Mouse (Mus musculus) lung, adult 18-20 months (tissue): ENCODE measurements at regions not wholly inside any gene's neighbourhood (a gene's known extent, or its start where the extent isn't known, plus 50 kb on each side); places are given as distances from the start of the nearest gene placed in this dataset.

Source experiments
- DNase-seq, 2 experiments: peaks; one replicate each; pipeline ENCODE4 v3.0.0; 2022; ENCODE audit warnings: mixed read lengths in 2 of 2

DNA sequence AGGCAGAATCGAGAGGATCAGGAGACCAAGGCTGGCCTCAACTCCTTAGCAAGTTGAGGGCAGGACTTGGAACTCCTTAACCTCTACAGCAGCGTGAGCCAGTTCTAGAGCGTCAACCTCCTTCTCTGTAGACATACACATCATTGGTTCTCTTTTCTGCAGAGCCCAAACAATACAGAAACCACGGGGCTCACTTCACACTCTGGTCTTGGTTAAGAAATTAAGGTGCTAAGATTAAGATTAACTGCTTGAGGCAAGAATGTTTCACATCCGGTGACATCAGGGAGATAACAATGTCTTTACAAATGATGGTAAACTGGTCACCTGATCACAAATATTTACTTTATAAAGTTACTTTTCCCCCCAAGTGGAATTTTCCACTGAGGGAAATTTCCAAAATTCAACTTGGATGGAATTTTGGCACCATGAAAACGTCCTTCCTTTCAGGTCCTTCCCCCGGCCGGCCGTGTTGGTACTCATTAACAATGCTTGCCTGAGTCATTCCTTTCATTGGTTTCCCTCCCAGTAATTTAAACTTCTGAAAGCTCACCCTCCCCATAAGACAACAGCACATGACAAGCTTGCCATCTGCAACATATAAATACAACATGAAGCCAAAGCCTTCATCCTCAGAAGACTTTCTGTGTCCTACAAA, 77.3 kb upstream of the Kdm7a start:
- DNase-seq: no peak

DNA sequence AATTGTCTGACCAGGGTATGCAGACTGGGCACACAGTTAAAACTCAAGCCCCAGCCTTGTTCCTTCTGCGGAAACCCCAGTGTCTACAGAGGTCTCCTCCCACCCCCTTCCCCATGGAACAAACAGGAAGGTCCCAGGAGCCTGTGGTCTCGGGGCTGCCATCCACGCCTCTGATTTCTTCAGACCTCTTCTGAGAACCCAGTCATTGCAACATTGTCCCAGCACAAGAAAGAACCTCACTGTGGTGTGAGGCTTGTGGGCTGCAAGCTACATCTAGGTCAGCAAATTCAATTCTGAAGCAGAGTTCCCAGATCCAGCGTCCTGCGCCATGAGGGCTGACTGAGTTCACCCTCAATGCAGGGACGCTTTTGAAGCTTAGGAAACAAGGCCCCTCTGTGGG, 71.7 kb upstream of the Kdm7a start:
- DNase-seq: peak; percentile 62 to 63

DNA sequence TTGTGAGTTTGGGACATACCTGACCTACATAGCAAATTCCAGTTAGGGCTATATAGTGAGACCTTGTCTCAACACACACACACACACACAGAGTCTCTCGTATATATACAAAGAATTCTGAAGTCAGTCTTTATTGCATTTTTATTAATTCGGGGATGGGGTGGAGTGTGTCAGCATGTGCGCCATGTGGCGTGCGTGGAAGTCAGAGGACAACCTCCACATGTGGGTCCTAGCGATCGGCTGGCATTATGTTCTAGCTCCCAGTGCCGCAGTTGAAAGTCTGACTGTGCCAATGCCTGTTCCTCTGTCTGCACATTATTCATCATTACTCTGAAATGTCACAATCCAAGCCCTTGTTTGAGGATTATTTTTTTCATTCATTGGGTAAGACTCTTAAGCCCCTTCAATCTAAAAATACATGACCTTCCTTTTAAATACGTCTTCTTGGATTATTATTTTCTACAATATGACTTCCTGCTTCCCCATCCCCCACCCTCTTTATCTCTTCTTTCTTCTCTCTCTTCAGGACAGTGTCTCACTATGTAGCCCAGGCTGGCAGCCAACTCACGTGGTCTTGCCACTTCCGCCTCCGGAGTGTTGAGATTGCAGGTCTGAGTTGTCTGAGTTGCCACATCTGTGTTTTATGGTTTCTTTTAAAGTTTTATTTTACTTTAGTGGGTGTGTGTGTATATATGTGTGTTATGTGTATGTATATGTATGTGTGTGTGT, 68.3 kb upstream of the Kdm7a start:
- peak; percentile 55 to 60 for DNase-seq

DNA sequence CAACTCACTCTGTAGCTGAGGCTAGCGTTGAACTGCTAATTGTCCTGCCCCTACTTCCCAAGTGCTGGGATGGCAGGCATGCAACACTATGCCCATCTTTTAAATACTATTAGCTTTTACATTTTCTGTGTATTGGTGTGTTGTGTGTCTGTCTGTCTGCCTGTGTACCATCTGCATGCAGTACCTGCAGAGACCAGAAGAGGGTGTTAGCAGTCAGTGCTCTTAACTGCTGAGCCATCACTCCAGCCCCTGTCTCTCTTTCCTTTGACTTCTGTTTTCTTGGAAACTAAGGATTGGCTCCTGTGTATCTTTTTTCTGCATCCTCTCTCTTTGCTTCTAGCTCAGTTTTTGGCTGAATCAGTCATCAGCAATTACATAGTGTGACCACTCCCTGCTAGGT, 66.8 kb upstream of the Kdm7a start:
- DNase-seq: no peak

DNA sequence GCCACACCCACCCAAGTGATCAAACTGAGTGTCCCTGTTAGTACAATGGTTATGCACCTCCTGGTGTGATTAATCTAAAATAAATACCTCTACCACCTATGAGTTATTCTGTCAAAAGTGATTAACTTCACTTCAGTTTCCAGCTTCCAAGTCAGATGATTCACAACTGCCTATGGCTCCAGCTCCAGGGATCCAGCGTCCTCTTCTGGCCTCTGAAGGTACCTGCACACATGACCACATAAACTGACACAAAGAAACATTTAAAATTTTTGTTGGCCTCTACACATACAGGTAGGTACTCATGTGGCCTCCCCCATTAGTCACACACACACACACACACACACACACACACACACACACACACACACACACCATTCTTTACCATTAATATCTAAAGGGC, 63.9 kb upstream of the Kdm7a start:
- no peak for DNase-seq

DNA sequence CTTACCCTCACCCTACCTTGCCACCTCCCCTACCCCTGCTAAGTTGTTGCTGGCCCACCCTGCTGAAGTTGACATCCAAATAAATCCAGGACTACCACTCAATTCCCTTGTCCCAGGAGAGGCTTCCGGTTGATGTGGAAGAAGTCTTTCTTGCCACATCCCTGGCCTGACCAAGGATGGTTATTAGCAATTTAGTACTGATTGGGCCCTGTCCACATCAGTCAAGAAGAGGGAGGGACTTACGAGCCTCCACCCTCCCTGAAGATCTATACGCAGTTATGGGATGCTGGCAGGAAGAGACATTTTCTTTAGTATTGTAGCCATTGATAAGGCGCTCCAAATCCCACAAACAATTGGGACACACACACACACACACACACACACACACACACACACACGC, 63.1 kb upstream of the Kdm7a start:
- peak in 1 of 2 experiments; percentile 25 for DNase-seq

DNA sequence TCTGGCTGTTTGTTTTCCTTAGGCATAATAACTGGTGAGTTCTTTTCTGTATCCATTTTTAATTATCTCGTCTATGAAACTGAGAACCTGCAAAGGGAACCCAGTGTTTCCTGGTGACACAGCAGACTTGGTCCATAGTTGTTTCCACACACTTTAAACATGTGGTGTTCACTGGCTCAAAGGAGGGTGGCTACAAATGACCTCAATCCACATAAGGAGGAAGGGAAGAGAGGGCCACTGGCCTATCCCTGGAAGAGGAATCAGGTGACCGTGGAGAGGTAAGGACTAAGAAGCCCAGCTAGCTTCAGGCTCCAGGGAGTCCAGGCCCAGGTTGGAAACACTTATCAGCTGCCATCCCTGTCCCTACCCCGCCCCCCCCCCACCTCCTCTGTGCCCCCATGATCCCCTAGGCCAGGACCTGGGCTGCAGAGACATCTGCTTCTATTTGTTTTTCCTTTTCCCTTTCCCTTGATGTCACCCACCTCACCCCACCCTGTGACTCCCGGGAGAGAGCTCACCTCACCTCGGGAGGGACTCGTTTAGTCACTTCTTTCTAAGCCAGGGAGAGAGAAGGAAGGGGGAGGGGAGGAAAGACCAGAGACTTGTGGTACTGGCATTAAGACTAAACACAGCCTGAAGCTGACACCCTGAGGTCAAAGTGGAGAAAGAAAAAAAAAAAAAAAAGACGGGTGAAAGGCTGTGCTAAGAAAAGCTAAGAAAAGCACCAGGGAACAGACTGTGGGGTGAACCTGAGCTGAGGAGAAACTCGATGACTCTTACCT, 62.2 kb upstream of the Kdm7a start:
- DNase-seq: no peak

DNA sequence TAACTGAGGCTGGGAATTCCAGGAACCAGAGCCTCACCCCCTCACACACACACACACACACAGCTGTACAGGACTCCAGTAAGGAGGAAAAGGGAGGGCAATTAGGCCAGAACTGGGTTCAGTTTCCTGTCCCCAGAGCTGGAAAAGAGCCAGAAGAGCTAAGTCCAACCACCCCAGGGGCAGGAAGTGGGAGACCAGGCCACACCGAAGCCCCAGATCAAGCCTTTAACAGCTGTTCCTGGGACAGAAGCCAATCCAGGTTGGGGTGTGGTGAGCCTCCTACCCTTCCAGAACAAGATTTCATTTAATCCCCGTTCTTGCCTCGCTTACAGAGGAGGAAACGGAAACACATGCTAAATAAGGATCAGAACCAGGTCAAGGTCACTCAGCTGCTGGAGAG, 58.1 kb upstream of the Kdm7a start:
- DNase-seq: peak; percentile 44 to 76

DNA sequence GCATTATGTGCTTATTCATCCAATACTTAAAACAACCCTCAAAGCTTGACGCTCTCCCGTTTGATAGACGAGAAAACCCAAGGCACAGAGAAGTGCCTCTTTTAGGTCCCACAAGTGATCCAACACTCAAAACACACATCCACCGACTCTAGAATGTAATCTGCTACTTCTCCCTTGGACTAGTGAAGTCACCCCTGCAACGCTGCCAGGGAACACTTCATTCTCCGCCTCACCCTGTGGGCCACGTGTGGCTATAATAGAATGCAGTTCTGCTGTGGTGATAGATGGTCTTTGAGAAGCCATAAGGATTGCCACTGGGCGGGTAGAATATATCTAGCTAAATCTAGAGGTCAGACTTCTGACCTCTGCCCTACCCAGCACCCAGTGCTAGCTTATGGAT, 57.0 kb upstream of the Kdm7a start:
- peak; percentile 69 to 80 for DNase-seq

DNA sequence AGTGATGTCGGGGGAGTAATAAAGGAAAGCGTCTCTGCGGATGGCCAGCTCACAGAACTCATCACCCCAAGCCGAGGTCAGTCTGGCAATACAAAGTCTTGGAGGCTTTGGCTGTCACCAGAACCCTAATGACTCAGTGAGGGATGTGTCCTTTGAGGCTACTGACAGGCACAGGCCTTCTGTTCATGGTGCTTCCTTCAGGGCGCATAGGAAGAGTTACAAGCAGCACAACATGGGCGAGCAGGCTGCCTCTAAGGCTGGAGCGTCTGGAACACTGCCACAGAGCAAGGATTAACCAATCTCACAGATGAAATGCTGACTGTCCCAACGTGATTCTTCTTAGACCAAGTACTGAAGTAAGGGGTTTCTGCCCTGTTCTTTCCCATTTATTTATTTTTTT, 55.4 kb upstream of the Kdm7a start:
- no peak for DNase-seq

DNA sequence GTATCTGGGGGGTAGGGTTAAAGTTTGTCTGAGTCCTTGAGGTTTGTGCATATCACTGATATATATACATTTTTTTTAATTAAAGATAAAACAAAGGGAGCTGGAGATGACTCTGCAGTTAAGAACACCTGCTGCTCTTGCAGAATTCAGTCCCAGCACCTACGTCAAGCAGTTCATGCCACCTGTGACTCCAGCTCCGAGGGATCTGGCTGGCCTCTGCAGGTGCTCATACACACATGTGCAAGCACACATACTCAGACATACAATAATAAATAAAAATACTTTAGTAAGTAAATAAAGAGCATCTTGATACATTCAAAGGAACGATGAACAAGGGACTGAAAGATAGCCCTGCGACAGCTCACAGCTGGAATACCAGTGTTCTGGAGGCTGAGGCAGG, 53.9 kb upstream of the Kdm7a start:
- no peak for DNase-seq

DNA sequence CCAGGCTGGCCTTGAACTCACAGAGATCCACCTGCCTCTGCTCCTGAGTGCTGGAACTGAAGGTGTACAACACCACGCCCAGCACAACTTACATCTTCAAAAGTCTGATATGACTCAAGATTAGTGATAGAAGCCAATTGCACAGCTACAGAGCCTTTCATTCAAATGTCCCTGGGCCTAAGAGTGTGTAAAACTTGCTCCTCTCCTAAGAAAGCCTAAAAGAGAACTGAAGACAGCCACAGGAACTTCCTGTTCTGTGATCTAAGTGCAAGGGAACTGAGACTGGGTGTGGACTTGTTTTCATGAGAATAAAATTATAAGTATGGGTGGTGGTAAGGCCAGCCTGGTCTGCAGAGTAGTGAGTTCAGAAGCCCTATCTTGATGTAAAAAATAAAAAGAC, 52.5 kb upstream of the Kdm7a start:
- no peak for DNase-seq

DNA sequence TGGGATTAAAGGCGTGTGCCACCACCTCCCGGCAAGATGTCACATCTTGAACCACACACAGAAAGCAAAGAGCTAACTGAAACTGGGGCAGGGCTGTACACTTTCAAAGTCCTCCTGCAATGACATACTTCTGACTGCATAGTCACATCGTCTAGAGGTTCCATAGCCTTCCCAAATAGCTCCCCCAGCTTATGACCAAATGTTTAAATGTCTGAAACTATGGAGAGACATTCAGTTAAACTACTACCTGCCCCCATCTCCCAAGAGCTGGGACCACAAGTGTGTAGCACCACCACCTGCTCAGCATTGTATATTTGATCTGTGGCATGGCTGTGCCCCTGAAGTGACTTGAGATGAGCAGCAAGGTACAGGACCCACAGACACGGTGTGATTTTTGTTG, 52.1 kb upstream of the Kdm7a start:
- DNase-seq: no peak

DNA sequence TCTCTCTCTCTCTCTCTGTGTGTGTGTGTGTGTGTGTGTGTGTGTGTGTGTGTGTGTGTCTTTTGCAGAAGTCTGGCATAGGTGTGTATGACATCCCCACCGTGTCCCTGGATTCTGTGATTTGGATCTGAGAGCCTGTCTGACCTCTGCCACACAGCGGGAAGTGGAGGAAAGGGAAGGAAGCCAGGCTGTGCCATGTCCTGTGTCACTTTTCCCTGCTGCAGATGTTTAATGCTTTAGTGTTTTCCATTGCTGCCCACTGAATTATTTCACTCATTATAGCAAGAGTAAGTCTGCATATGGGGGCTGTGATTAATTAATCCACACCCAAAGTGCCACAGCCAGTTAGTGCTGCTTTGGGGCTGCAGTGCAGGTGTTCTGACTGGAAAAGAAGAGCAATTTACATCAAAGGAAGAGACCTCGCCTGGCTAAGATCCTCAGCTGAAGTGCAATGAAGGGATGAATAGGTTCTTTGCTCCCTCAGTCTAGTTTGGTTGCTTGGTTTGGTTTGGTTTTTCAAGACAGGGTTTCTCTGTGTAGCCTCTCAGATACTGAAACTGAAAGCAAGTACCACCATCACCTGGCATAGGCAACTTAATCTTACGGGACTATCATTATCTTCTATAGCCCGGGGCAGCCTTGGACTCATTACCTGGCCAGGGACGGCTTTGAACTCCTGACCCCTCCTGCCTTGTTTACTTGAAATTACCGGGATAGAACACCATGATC, 51.2 kb upstream of the Kdm7a start:
- no peak for DNase-seq

DNA sequence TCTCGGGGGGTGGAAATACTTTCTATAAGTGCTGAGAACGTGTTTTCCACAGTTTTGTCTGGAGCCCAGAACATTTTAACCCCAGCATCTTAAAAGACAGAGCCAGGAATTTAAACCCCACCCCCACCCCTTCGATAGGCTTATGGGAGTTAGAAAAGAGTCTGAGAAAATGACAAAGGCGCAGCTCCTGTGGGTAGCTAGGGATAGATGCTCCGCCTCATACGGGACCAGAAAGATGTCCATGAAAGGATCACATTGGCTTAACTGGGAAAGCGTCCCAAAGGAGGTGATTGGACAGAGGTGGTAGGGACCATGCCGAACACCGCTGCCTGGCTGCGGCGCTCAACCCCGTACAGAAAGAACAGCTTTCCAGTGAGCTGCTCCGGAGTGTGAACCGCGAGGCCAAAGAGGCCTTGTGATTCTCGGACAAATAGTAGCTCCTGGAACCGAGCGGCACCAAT, 50.6 kb upstream of the Kdm7a start:
- DNase-seq: no peak

DNA sequence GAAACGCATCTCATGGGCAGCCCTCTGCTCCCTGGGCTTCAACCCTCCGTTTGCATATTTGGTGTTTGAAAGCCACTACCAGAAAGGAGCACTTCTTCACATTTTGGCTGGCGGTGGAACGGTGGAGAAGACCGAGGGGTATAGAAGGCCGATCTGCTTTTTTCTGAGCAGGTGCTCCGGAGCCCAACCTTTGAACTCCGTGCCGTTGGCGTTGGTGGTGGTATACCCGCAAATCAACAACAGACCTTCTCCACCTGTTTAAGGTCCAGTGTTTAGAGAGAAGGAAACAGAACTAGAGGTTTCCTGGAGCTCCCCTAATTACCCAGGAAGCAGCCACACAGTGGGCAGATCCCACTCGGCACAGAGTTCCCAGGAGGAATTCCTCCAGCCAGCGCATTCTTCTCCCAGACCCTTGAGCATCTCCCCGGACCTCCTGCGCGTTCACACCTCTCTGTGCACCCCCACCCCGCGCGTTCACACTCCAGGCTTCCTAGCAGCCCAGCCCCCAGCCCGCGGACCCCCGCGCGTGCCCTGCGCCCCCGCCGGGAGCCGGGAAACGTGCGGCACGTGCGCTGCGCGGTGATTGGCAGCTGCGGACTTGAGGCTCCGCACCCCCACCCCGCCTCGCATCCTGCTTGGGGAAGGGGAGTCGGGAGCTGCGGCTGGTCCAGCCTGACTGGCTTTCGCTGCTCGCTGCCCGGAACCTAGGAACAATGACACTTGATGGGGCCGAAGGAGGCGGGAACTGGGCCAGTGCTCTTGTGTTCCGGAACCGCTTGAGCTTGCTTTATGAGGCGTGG, 49.9 kb upstream of the Kdm7a start:
- DNase-seq: peak; percentile 73 to 76
